Mouse (Mus musculus): ENCODE measurements around the gene Hoxb6.

Hoxb6 gene

DNA sequence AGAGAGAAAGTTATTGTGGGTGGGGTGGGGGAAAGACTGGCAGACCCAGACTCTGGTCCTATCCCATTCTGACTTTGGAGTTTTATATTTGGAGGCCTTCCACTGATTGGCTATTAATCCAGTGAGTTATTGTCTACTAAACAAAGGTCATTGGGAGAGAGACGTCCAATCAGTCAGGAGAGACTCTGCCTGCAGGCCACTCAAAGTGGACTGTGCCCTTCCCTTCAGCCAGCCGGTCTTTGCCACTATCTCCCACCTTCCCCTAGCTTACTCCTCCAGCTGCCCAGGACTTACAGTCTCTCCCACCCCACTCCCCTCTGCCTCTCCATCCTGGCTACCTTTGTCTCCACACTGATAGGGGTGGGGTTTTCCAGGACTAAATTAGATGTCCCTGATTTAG lies 44.3 kb downstream of the Hoxb6 start:
- DNase-seq (ENCODE audit: low spot score), result no peak

DNA sequence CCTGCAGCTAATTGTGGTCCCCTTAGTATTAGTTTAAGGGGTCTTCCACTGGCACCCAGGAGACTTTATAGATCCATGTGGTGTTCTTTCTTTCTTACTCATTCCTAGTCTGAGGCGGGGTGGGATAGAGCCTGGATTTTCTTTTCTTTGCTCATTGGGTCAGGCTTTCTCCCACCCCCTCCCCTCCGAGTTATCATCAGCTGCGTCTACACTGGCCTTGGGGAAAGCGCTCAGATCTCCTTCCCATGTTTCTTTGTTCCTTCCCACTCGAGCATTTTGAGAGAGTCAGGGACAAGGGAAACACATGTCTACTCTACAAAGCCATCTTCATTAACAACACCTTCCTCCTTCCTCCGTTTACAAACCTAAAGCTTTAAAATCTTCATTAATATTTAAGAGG lies 44.8 kb downstream of the Hoxb6 start:
- DNase-seq (ENCODE audit: low spot score), result no peak

DNA sequence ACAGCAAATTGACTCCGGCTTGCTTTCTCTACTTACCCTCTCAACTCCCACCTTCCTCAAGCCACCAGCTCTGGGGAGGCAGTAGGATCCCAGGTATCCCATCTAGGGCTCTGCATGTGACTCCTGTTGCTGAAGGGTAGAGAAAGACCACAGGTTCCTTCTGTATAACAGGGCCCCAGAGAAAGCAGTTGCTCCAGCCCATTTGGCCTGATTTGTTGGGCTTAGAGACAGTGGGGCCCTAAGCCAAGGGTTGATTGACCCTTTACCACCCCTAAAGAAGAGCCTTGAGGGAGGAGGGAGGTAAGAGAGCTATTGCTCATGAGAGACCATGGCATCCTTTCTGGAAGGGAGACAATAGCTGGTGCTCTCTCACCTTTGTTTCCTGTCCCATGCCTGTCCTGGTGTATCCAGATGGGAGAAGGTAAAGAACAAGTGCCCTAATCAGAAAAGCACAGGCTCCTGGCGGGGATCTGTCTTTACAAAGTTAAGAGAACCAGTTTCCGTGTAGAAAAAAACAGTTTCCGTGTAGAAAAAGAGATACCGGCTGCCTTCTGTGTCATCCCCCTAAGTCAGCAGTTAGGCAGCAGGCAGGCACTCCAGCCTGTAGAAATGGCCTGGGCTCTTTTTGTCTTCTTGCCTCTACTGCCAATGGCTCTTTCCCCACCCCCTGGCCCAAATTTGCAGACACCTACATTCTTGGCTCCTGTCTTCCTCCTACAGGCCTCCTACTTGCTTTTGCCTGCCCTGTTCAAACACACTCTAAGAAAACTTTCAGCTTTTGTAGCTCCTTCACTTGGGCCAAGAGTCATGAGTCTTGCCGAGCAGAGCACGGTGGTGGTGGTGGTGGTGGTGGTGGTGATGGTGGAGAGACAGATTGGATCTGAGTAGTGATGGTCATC lies 46.9 kb downstream of the Hoxb6 start:
- DNase-seq (ENCODE audit: low spot score), result no peak

DNA sequence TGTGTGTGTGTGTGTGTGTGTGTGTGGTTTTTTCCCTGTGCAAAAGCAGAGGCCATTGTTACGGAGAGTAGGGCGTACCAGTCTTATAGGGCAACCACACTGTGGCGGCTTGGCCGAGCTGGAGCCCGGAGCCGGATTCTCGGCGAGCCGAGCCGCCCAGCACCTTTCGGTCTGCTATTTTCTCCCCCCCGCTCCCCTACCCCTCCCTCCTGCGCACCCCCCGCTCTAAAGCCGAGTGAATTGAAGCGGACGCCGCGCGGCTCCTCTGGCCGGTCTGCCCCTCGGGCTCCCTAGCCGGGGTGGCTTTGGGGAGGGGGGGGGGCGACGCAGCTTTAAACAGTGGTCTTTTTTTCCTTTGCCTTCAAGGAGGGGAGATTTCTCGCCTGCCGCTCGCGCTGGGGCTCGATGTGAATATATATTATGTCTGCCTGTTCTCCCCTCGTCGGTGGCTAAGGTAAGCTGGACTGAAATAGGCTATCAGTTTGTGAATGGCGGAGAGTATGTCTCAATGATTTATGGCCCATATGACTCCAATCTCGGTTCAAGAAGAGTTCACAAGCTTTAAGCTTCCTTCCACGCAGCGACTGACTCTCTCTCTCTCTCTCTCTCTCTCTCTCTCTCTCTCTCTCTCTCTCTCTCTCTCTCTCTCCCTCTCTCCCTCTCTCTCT lies 48.6 kb downstream of the Hoxb6 start:
- no peak for DNase-seq (ENCODE audit: low spot score)

DNA sequence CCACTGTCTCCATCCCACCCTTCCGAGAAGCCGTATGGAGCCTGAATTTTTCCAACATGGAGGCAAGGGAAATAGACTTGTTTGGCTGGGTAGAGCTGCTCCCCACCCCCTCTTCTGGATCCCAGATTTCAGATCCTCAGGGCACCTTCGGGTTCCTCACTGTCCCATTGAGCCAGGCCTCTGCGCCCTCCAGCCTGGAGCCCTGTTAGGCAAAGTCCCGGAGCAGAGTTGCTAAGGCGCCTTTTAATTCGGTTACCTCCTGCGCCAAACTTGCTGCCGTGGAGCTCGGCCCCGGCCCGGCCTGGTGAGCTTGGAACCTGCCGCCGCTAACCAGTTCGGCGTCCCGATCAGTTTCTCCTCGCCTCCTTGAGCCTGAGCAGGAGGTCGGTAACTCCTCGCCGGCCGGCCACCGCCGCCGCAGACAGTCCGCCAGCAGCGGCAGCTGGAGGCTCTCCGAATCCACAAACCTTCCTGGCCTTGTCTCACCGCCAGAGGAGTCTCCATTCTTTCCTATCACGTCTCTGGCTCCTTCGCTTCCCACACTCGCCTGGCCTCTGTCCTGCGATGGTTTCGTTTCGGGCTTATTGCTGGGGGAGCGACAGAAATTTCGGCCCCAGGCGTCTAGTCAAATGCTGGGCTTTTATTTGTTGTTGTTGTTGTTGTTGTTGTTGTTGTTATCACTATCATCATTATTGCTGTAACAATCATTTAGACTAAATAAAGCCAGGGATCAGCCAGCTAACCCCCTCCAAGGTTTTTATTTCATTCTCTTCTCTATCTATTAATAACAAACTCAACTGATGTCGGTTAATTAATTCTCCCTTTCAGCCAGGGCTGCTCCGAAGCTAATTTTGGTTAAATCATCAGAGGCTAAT lies 49.7 kb downstream of the Hoxb6 start:
- no peak for DNase-seq (ENCODE audit: low spot score)

DNA sequence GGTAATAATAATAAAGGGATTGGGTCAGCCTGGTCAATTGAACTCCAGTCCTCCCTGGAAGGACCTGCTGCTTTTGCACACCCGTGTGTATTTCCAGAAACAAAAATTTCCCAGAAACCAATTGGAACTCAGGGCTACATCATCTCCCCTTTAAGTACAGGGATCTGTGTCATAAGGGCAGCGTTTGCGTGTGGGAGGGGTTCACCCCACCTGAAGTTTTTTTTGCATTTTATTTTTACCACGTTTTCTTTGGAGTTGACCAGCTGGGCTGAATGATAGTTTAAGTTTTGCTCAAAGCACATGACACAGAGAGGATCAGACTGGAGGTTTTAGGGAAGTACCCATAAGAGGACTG lies 50.3 kb downstream of the Hoxb6 start:
- DNase-seq (ENCODE audit: low spot score), result no peak

DNA sequence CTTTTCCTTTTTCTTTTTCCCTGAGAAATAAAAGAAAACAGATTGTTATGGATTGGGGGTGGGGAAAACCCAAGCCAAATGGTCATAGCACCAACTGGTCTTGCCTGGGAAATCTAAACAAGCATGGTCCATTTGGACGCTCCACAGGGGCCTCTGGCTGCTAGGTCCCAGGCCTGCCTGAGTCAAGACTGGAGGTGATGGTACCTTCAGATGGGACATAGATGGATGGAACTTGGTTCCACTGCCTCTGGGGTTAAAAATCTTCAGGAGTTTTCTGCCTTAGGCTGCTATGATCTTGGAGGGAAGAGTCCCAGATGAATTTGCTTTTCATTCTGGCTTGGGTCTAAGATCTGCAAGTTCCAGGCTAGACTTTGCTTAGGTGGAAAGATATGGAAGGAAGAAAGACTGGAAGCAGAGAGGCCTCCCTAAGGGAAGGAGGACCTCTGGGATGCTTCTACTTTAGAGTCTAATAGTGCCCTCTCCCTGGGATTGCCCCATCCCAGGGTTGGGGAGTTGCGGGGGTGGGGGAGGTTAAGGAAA lies 51.0 kb downstream of the Hoxb6 start:
- DNase-seq (ENCODE audit: low spot score), result no peak

DNA sequence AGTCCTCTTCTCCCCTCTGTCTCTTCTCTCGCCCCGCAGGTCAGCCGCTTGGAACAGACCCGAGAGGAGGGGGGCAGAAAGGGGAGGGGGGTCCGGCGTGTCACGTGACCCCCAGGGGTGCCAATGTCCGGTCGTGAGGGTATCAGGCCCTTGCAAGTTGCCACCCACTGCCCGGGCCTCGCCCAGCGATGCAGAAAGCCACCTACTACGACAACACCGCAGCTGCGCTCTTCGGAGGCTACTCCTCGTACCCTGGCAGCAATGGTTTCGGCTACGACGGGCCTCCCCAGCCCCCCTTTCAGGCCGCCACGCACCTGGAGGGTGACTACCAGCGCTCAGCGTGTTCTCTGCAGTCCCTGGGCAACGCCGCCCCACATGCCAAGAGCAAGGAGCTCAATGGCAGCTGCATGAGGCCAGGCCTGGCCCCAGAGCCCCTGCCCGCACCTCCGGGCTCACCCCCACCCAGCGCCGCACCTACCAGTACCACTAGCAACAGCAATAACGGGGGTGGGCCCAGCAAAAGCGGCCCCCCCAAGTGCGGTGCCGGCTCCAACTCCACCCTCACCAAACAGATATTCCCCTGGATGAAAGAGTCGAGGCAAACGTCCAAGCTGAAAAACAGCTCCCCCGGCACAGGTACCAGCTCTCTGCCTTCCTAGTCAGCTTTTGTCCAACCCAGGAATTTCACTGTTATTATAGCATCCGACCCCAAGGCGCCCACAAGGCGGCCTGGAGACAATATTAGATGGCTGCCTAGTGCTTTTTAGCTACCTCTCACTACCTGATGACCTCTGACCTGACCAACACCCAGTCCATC lies 52.0 kb downstream of the Hoxb6 start:
- DNase-seq (ENCODE audit: low spot score), result no peak

DNA sequence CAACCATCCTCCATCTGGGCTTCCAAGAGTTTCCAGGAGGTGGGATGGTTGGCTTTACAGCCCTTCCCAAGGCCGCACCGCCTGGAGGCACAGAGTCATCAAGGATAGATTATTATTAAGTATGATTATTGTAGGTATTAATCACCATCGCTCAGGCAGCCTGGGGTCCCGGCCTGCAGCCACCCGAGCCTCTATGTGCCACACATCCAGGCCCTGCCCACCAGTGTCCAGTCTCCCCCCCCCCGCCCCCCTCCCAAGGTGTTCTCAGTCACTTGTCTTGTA lies 52.5 kb downstream of the Hoxb6 start:
- DNase-seq (ENCODE audit: low spot score), result no peak

DNA sequence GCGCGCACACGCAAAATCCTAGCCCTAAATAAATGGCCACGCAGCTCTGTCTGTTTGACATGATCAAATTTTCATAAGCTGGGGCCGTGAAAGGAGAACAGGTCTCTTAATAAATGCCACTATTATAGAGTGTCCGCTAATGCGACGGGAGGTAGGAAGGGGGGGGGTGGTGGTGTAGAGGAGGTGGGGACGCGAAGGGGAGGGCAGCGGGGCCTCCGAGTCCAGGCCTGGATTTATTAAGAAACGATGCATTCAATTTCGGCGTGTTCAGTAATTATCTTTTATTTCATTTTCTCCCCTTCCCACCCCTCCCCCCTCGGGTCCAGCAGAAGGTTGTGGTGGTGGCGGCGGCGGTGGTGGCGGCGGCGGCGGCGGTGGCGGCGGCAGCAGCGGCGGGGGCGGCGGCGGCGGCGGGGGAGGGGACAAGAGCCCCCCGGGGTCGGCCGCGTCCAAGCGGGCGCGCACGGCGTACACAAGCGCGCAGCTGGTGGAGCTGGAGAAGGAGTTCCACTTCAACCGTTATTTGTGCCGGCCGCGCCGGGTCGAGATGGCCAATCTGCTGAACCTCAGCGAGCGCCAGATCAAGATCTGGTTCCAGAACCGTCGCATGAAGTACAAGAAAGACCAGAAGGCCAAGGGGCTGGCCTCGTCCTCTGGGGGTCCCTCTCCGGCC lies 53.1 kb downstream of the Hoxb6 start:
- no peak for DNase-seq (ENCODE audit: low spot score)

DNA sequence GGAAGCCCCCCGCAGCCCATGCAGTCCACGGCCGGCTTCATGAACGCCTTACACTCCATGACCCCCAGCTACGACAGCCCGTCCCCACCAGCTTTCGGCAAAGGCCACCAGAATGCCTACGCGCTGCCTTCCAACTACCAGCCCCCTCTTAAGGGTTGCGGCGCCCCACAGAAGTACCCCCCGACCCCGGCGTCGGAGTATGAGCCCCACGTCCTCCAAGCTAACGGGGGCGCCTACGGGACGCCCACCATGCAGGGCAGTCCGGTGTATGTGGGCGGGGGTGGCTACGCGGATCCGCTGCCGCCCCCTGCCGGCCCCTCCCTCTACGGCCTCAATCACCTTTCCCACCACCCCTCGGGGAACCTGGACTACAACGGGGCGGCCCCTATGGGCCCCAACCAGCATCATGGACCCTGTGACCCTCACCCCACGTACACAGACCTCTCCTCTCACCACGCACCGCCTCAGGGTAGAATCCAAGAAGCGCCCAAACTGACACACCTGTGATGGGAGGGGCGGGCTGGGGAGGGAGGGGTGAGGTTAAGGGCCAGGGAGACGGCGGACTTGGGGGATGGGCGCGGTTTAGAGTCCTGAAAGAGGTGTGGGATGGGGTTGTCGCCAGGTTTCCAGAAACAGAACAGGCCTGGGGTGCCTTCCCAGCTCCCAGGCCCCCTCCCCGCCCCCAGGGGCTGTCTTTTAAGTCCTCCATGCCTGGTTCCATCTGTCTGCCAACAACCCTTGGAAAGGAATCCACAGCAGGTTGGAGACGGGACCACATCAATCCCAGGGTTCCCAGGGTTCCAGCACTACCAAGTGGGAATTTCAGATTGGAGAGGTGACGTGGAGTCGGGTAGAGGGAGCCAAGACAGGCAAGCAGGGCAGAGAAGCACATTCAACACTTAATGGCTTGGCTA lies 53.9 kb downstream of the Hoxb6 start:
- peak; percentile 28 for DNase-seq (ENCODE audit: low spot score)

DNA sequence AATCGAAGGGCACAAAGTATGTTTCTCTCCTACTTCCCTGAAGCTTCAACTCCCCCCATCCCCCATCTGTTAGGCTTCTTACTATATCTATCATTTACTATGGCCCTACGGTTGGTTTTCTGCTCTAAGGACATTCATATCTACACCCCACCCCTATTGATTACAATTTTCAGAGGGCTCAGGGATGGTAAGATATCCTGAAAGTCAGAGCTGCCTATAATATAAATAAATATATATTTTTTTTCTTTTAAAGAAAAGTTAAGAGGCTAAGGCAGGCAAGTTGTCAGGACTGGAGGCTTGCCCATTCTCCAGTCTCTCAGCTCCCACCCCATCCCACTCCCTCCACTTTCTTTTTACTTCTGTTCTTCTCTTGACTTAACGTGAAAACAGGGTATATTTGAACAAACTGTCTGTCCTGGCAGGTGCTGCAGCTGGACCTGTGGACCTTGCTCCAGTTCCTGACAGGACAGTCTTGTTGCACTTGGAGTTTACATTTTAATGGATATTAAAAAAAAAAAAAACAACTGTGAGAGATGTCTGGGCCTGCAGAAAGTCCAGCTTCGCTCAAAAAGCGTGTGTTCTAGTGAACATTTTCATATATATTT lies 54.7 kb downstream of the Hoxb6 start:
- no peak for DNase-seq (ENCODE audit: low spot score)

DNA sequence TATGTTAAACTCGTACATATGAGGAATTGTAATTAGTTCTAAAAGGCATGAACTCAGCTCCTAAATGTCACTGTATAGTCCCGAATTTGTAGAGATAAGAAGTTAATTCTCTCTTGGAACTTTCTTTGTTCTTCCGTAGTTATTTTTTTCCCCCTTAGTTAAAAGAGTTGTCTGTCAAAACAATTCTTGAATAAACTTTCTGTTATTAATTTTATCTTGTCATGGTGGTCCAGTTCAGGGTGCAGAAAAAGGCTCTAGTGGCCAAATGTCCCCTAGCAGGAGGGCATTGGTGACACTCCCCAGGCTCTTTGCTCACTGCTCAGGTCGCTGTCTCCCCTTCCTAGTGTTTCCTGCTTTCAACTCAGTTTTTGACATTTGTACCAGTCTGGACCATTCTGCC lies 55.4 kb downstream of the Hoxb6 start:
- DNase-seq (ENCODE audit: low spot score), result peak; percentile 26

DNA sequence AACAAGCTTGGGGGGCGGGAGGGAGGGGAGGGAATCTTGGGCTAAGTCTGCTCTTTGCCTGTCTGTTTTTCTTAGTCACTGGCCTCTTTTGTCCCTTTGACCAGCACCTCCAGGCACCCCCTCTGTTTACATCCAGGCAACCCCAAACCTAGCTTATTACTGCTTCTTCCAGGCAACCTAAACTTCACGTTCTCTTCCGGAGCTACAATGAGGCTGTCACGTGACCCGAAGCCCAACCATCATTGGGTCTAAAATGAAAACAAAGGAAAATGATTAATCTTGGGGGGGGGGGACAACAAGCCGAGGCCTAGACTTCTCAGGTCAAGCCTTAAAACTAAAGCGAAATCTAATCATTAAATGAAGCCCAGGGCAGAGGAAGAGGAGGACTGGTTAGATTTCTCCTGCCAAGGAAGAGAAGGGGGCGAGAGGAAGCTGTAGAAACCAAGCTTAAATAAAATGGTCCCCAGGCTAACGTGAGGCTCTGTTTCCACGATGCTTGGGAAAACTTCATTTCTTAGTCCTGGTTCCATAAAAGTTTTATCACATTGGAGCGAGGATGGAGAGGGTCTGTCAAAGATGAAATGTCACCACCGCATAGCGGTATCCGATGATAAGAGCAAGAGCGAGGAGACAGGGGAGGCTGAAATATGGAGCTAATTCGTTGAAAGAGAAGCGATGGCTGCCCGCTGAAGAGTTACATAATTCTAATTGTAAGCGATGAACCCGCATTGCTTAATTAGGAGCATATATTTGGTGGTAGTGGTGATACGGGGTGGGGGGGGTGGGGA lies 56.1 kb downstream of the Hoxb6 start:
- no peak for DNase-seq (ENCODE audit: low spot score)

DNA sequence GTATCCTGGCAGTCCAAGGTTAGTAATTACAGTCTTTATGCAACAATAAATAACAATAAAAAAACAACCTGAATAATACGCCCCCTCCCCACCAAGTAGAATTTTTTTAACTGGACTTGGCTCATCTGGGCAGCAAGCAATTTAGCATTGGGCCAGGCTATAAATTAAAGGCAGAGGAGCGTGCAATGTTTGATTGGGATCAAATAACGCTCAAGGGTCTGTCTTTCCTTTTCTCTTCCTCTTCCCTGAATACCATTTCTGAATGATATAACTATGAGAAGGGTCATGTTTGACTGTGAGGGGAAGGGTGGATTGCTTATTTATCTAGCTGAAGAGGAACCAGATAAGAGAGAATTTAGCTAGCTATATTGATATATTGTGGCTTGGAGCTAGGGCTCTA lies 56.7 kb downstream of the Hoxb6 start:
- no peak for DNase-seq (ENCODE audit: low spot score)

DNA sequence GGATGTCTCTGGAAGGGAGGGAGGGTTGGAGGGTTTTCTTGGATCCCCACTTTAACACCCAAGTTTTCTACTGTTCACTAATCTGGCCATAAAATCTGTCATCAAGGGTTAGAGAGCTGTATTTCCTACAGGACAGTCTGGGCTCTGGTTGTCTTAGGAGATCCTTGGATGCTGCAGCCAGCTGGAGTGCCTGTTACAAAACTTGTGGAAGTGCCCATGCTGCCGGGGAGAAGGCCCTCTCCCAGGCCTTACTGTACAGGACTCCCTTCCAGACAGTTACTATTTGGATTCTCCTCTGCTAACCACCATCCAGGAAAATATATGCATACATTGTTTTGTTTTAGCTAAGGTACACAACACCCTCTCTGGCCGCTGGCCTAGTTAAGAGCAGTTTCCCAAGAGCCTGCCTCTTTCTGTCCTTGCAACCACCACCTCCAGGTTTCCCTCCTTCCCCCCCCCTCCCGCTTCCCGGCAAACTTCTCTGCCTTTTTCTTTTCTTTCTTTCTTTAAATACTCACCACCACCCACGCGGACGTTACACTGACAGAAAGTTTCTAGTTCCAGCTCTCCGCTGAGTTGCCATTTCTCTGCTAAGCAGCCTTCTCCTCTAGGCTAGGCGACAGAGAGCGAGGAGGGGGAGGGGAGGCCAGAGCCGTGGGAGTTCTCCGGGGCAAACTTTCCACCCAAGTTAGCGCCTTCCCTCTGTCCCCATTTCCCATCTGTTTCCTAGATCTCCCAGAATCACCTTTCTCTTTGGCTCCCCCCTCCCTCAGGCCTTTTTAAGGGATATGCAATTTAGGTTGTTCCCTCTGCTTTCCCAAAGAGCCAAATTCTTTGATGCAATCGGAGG lies 57.4 kb downstream of the Hoxb6 start:
- no peak for DNase-seq (ENCODE audit: low spot score)

DNA sequence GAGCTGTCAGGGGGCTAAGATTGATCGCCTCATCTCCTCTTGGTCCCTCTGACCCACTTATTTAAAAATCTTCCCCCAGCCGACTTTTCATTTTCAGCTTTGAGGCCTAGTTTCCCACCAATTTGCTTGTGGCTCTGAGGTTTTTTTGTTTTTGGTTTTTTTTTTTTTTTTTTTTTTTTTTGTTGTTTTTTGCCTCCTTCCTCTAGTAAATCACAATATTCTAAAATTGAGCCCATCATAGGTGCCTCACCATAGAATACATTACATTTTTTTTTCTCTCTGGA lies 58.0 kb downstream of the Hoxb6 start, which contains the start of gene Hoxb2:
Gene Hoxb2, plus strand, starts transcription at position 185 of the 284 bp plus-strand sequence.
- no peak for DNase-seq (ENCODE audit: low spot score)

DNA sequence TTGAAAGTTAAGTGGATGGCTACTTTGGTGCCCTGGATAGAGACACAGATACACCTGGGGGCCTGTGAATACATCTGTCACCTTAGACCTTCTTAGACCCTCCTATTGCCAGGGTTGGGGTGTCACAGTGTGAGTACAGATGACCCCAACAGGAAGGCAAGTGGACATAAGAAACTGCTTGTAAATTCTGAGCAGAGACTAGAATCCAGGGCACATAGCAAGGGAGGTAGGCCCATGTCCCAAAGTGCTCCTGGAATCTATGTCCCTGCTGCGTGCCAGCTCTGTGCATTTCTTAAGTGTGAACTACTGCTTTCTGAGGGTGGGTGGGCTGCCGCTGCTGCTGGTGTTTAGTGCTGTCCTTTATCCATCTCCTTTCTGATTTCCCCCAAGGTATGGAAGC lies 58.5 kb downstream of the Hoxb6 start:
- no peak for DNase-seq (ENCODE audit: low spot score)

All from retina, embryonic 14.5 days (tissue).